Mouse (Mus musculus): Measurements from ENCODE around the gene Phip. TPM values are rescaled to one million over a fixed set of nuclear protein-coding genes. Genes with fewer than 3 reads are reported as not detected.

Phip gene
- polyA plus RNA-seq, 1 experiment, result 14.8 TPM

GRCm38 (mm10) chr9:82854973-82855614 is 120.2 kb downstream of the Phip start:
- Histone ChIP-seq H3K27ac (ENCODE audit: insufficient read depth, low read length) (no peak overlapping the region), H3K4me3 (ENCODE audit: insufficient read depth, low read length) (no peak overlapping the region), H3K4me1 (ENCODE audit: control insufficient read depth, insufficient read depth, low read length) (no peaks in the 10 kb centered on the region; the same call in 1 of the 2 replicates)
- TF ChIP-seq POLR2A (IDR thresholded peaks at IDR 0.05; ENCODE audit: extremely low read depth, insufficient read depth, low read length) (no peak), CTCF (IDR thresholded peaks at IDR 0.05; ENCODE audit: extremely low read depth, insufficient read depth, low read length) (no peak)

- H3K4me3 ChIP-seq (ENCODE audit: insufficient read depth, low read length), result no peak overlapping the region
- H3K27ac ChIP-seq (ENCODE audit: insufficient read depth, low read length), result no peak overlapping the region
- no peaks in the 10 kb centered on the region; the same call in 1 of the 2 replicates for H3K4me1 ChIP-seq (ENCODE audit: control insufficient read depth, insufficient read depth, low read length)
- TF ChIP-seq CTCF (IDR thresholded peaks at IDR 0.05; ENCODE audit: extremely low read depth, insufficient read depth, low read length) (peak; percentile 38; the same call in 1 of the 2 replicates), POLR2A (IDR thresholded peaks at IDR 0.05; ENCODE audit: extremely low read depth, insufficient read depth, low read length) (no peak)
Observed at GRCm38 (mm10) chr9:82854040-82854439, 121.3 kb downstream of the Phip start.

- H3K4me1 ChIP-seq (ENCODE audit: control insufficient read depth, insufficient read depth, low read length), result peaks cover 1% of the 10 kb centered on the region; the same call in 1 of the 2 replicates
- TF ChIP-seq POLR2A (IDR thresholded peaks at IDR 0.05; ENCODE audit: extremely low read depth, insufficient read depth, low read length), result no peak
- no peak for TF ChIP-seq CTCF (IDR thresholded peaks at IDR 0.05; ENCODE audit: extremely low read depth, insufficient read depth, low read length)
- no peak overlapping the region for H3K27ac ChIP-seq (ENCODE audit: insufficient read depth, low read length)
- no peak overlapping the region for H3K4me3 ChIP-seq (ENCODE audit: insufficient read depth, low read length)
Observed at GRCm38 (mm10) chr9:82842671-82843070, 132.6 kb downstream of the Phip start.

GRCm38 (mm10) chr9:82835921-82836320 is 139.4 kb downstream of the Phip start:
- Histone ChIP-seq H3K4me1 (ENCODE audit: control insufficient read depth, insufficient read depth, low read length) (peaks cover 2% of the 10 kb centered on the region; the same call in 1 of the 2 replicates), H3K4me3 (ENCODE audit: insufficient read depth, low read length) (no peak overlapping the region), H3K27ac (ENCODE audit: insufficient read depth, low read length) (no peak overlapping the region)
- TF ChIP-seq CTCF (IDR thresholded peaks at IDR 0.05; ENCODE audit: extremely low read depth, insufficient read depth, low read length) (no peak), POLR2A (IDR thresholded peaks at IDR 0.05; ENCODE audit: extremely low read depth, insufficient read depth, low read length) (no peak)

GRCm38 (mm10) chr9:82831891-82832290 is 143.4 kb downstream of the Phip start:
- Histone ChIP-seq H3K4me3 (ENCODE audit: insufficient read depth, low read length) (peak overlapping the region; percentile 20; the same call in 1 of the 2 replicates), H3K4me1 (ENCODE audit: control insufficient read depth, insufficient read depth, low read length) (peaks cover 5% of the 10 kb centered on the region; the same call in 1 of the 2 replicates), H3K27ac (ENCODE audit: insufficient read depth, low read length) (no peak overlapping the region)
- no peak for TF ChIP-seq POLR2A (IDR thresholded peaks at IDR 0.05; ENCODE audit: extremely low read depth, insufficient read depth, low read length)
- no peak for TF ChIP-seq CTCF (IDR thresholded peaks at IDR 0.05; ENCODE audit: extremely low read depth, insufficient read depth, low read length)

GRCm38 (mm10) chr9:82829693-82830430 is 145.5 kb downstream of the Phip start:
- H3K4me3 ChIP-seq (ENCODE audit: insufficient read depth, low read length), result peak overlapping the region; percentile 60
- TF ChIP-seq POLR2A (IDR thresholded peaks at IDR 0.05; ENCODE audit: extremely low read depth, insufficient read depth, low read length), result peak; percentile 56
- TF ChIP-seq CTCF (IDR thresholded peaks at IDR 0.05; ENCODE audit: extremely low read depth, insufficient read depth, low read length), result no peak
- H3K27ac ChIP-seq (ENCODE audit: insufficient read depth, low read length), result peak overlapping the region; percentile 83
- peaks cover 5% of the 10 kb centered on the region; the same call in 1 of the 2 replicates for H3K4me1 ChIP-seq (ENCODE audit: control insufficient read depth, insufficient read depth, low read length)

GRCm38 (mm10) chr9:82829007-82829689 is 146.2 kb downstream of the Phip start, which contains the start of gene Irak1bp1:
Irak1bp1 (plus strand) TSS chr9:82829540.
- TF ChIP-seq POLR2A (IDR thresholded peaks at IDR 0.05; ENCODE audit: extremely low read depth, insufficient read depth, low read length), result no peak
- no peak for TF ChIP-seq CTCF (IDR thresholded peaks at IDR 0.05; ENCODE audit: extremely low read depth, insufficient read depth, low read length)
- peak within 1 kb of the TSS; percentile 60 for H3K4me3 ChIP-seq (ENCODE audit: insufficient read depth, low read length)
- peak within 1 kb of the TSS; percentile 83 for H3K27ac ChIP-seq (ENCODE audit: insufficient read depth, low read length)
- peaks cover 5% of the 10 kb centered on the region; the same call in 1 of the 2 replicates for H3K4me1 ChIP-seq (ENCODE audit: control insufficient read depth, insufficient read depth, low read length)

GRCm38 (mm10) chr9:82826426-82826825 is 148.9 kb downstream of the Phip start:
- no peak overlapping the region for H3K4me3 ChIP-seq (ENCODE audit: insufficient read depth, low read length)
- no peak overlapping the region for H3K27ac ChIP-seq (ENCODE audit: insufficient read depth, low read length)
- H3K4me1 ChIP-seq (ENCODE audit: control insufficient read depth, insufficient read depth, low read length), result peaks cover 3% of the 10 kb centered on the region; the same call in 1 of the 2 replicates
- no peak for TF ChIP-seq POLR2A (IDR thresholded peaks at IDR 0.05; ENCODE audit: extremely low read depth, insufficient read depth, low read length)
- TF ChIP-seq CTCF (IDR thresholded peaks at IDR 0.05; ENCODE audit: extremely low read depth, insufficient read depth, low read length), result no peak

Other genes starting within 250 kb of the Phip start
- 22.6 and 24.2 TPM in 2 replicates for gene Irak1bp1, start 146.0 kb downstream of the Phip start, polyA plus RNA-seq (2012; rRNA removed)
- gene Hmgn3, start 171.2 kb upstream of the Phip start, polyA plus RNA-seq (2012; rRNA removed), result 151 and 172 TPM in 2 replicates

Data from cortical plate, adult 2 months (tissue).